Mouse (Mus musculus): Measurements from ENCODE around the gene Zfp366. TPM values are rescaled to one million over a fixed set of nuclear protein-coding genes. Genes with fewer than 3 reads are reported as not detected.

The Zfp366 gene
- polyA plus RNA-seq, 1 experiment from 2014 or later, result 0.62 TPM

- Histone ChIP-seq H3K36me3 (ENCODE audit: control insufficient read depth, insufficient read depth, low read length) (no peaks in the 10 kb centered on the region), H3K27ac (ENCODE audit: low read depth, low read length) (no peak overlapping the region), H3K4me3 (ENCODE audit: low read depth, low read length) (no peak overlapping the region), H3K4me1 (ENCODE audit: control insufficient read depth, insufficient read depth, low read length) (peaks cover 14% of the 10 kb centered on the region; the same call in 1 of the 2 replicates), H3K9ac (replicated peaks; ENCODE audit: low read depth, low read length) (no peak overlapping the region), H3K27me3 (ENCODE audit: control insufficient read depth, insufficient read depth, low read length) (no peaks in the 10 kb centered on the region), H3K9me3 (ENCODE audit: control insufficient read depth, low read length) (no peaks in the 10 kb centered on the region), H3K4me2 (ENCODE audit: low read depth, low read length) (no peak overlapping the region)
- no peak for ATAC-seq (ENCODE audit: low read depth)
- 92% methylated on average over 4 of the region's 4 CpGs for WGBS
These were observed 102.6 kb downstream of the Zfp366 start for GRCm38 (mm10) chr13:99287207-99287606.

- ATAC-seq (ENCODE audit: low read depth), result no peak
- 74% methylated on average over 9 of the region's 9 CpGs for WGBS
- Histone ChIP-seq H3K36me3 (ENCODE audit: control insufficient read depth, insufficient read depth, low read length) (no peaks in the 10 kb centered on the region), H3K4me2 (ENCODE audit: low read depth, low read length) (no peak overlapping the region), H3K9ac (replicated peaks; ENCODE audit: low read depth, low read length) (no peak overlapping the region), H3K9me3 (ENCODE audit: control insufficient read depth, low read length) (no peaks in the 10 kb centered on the region), H3K27me3 (ENCODE audit: control insufficient read depth, insufficient read depth, low read length) (no peaks in the 10 kb centered on the region), H3K27ac (ENCODE audit: low read depth, low read length) (no peak overlapping the region), H3K4me3 (ENCODE audit: low read depth, low read length) (no peak overlapping the region), H3K4me1 (ENCODE audit: control insufficient read depth, insufficient read depth, low read length) (peaks cover 14% of the 10 kb centered on the region; the same call in 1 of the 2 replicates)
These were observed 103.2 kb downstream of the Zfp366 start for GRCm38 (mm10) chr13:99287786-99288185.

GRCm38 (mm10) chr13:99290766-99291165 lies 106.1 kb downstream of the Zfp366 start:
- WGBS, result 91% methylated on average over 8 of the region's 8 CpGs
- H3K27ac ChIP-seq (ENCODE audit: low read depth, low read length), result no peak overlapping the region
- ATAC-seq (ENCODE audit: low read depth), result no peak
- H3K4me2 ChIP-seq (ENCODE audit: low read depth, low read length), result no peak overlapping the region
- no peak overlapping the region for H3K4me3 ChIP-seq (ENCODE audit: low read depth, low read length)
- H3K36me3 ChIP-seq (ENCODE audit: control insufficient read depth, insufficient read depth, low read length), result no peaks in the 10 kb centered on the region
- H3K9me3 ChIP-seq (ENCODE audit: control insufficient read depth, low read length), result no peaks in the 10 kb centered on the region
- H3K27me3 ChIP-seq (ENCODE audit: control insufficient read depth, insufficient read depth, low read length), result no peaks in the 10 kb centered on the region
- no peaks in the 10 kb centered on the region for H3K4me1 ChIP-seq (ENCODE audit: control insufficient read depth, insufficient read depth, low read length)
- H3K9ac ChIP-seq (replicated peaks; ENCODE audit: low read depth, low read length), result no peak overlapping the region

- no peak overlapping the region for H3K4me3 ChIP-seq (ENCODE audit: low read depth, low read length)
- no peak overlapping the region for H3K27ac ChIP-seq (ENCODE audit: low read depth, low read length)
- no peak overlapping the region for H3K4me2 ChIP-seq (ENCODE audit: low read depth, low read length)
- no peaks in the 10 kb centered on the region for H3K27me3 ChIP-seq (ENCODE audit: control insufficient read depth, insufficient read depth, low read length)
- 93% methylated on average over 13 of the region's 13 CpGs for WGBS
- no peak overlapping the region for H3K9ac ChIP-seq (replicated peaks; ENCODE audit: low read depth, low read length)
- no peaks in the 10 kb centered on the region for H3K36me3 ChIP-seq (ENCODE audit: control insufficient read depth, insufficient read depth, low read length)
- no peak for ATAC-seq (ENCODE audit: low read depth)
- no peaks in the 10 kb centered on the region for H3K4me1 ChIP-seq (ENCODE audit: control insufficient read depth, insufficient read depth, low read length)
- no peaks in the 10 kb centered on the region for H3K9me3 ChIP-seq (ENCODE audit: control insufficient read depth, low read length)
These were observed 109.6 kb downstream of the Zfp366 start for GRCm38 (mm10) chr13:99294176-99294575.

GRCm38 (mm10) chr13:99299921-99300320 lies 115.3 kb downstream of the Zfp366 start:
- H3K27ac ChIP-seq (ENCODE audit: low read depth, low read length), result no peak overlapping the region
- no peaks in the 10 kb centered on the region for H3K27me3 ChIP-seq (ENCODE audit: control insufficient read depth, insufficient read depth, low read length)
- H3K36me3 ChIP-seq (ENCODE audit: control insufficient read depth, insufficient read depth, low read length), result no peaks in the 10 kb centered on the region
- WGBS, result 79% methylated on average over 5 of the region's 5 CpGs
- H3K9me3 ChIP-seq (ENCODE audit: control insufficient read depth, low read length), result no peaks in the 10 kb centered on the region
- no peak overlapping the region for H3K9ac ChIP-seq (replicated peaks; ENCODE audit: low read depth, low read length)
- no peak overlapping the region for H3K4me3 ChIP-seq (ENCODE audit: low read depth, low read length)
- H3K4me1 ChIP-seq (ENCODE audit: control insufficient read depth, insufficient read depth, low read length), result no peaks in the 10 kb centered on the region
- no peak for ATAC-seq (ENCODE audit: low read depth)
- no peak overlapping the region for H3K4me2 ChIP-seq (ENCODE audit: low read depth, low read length)

Other genes with a start within 250 kb of the Zfp366 start
- not detected in 2 replicates for gene 1700024P04Rik, start 200.3 kb upstream of the Zfp366 start, polyA plus RNA-seq (2014; fragmentation: Nextera tagmentation; extraction: Ambion mirVana)
- 61.4 and 62.1 TPM in 2 replicates for gene Ptcd2, start 159.9 kb downstream of the Zfp366 start, polyA plus RNA-seq (2014; fragmentation: Nextera tagmentation; extraction: Ambion mirVana)
- 40.2 and 43.4 TPM in 2 replicates for gene Mrps27, start 160.0 kb downstream of the Zfp366 start, polyA plus RNA-seq (2014; fragmentation: Nextera tagmentation; extraction: Ambion mirVana)

Data from neural tube, embryonic 14.5 days (tissue).